Mouse (Mus musculus) spleen, postnatal 0 days (tissue): ENCODE data around the gene Nubpl. TPM values are rescaled to one million over a fixed set of nuclear protein-coding genes. Genes with fewer than 3 reads are reported as not detected.

Experiments
- polyA plus RNA-seq: library from polyadenylated mRNA; unstranded; fragments of >200 nt; fragmentation: Nextera tagmentation; extraction: Ambion mirVana; gene quantifications from 2 replicates; pipeline ENCODE4 v1.2.1, GENCODE M21; 2015

The Nubpl gene
- 6.7 and 7.4 TPM in 2 replicates for polyA plus RNA-seq

GRCm38 (mm10) chr12:52097650-52098070, at the start of gene Nubpl:
Nubpl (plus strand) TSS chr12:52097737.

Other genes with a start within 250 kb of the Nubpl start
- 7.8 and 8.2 TPM in 2 replicates for gene Heatr5a, start 126.4 kb upstream of the Nubpl start, polyA plus RNA-seq
- gene Dtd2, start 91.2 kb upstream of the Nubpl start, polyA plus RNA-seq, result 27.6 and 28.9 TPM in 2 replicates
- gene Gpr33, start 69.7 kb upstream of the Nubpl start, polyA plus RNA-seq, result not detected in 2 replicates